Mouse (Mus musculus) kidney, adult 8-10 months (tissue): ENCODE data around the gene Timp4.

Experiments used
- DNase-seq, 2 experiments: peaks; one replicate each; pipeline ENCODE4 v3.0.0; 2022

Timp4 gene

DNA sequence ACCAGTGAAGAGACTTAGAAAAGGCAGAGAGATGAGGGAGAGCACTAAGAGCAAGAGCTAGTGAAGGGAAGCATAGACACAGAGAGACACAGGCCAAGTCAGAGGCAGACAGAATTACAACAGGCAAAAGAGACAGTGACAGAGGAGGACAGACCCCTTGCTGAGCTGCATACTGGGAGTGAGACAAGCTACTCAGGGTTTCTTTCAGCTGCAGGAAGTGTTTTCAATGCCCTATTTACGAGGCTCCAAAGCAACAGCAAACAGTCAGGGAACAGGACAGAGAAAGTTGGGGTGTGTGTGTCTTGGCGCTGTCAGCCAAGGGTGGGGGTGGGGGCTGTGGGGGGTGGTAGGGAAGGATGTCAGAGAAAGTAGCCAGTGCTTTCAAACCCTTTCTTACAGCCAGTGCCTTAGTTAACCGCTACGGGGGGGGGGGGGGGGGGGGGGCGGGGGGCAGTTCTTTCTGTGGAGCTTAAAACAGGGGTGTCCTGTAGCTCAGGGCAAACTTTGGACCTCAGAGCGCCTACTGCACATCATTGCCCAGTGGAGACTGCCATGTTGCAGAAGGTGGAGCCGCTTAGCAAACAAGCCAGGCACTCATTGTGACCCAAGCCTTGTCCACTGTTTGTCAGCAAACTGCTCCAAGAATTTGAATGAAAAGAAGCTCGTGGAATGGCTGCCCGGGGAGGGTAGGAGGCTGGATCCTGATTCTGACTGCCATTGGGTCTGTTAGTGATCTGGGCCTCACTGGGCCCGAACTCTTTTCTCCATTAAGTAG, at the start of gene Timp4:
Gene Timp4, minus strand, starts transcription at position 107 of the 775 bp plus-strand sequence.
- DNase-seq, result no peak

GRCm38 (mm10) chr6:115293877-115294276, 41.9 kb upstream of the Timp4 start:
- no peak for DNase-seq

- DNase-seq, result no peak
These were observed 40.6 kb upstream of the Timp4 start for GRCm38 (mm10) chr6:115292621-115293020.

DNA sequence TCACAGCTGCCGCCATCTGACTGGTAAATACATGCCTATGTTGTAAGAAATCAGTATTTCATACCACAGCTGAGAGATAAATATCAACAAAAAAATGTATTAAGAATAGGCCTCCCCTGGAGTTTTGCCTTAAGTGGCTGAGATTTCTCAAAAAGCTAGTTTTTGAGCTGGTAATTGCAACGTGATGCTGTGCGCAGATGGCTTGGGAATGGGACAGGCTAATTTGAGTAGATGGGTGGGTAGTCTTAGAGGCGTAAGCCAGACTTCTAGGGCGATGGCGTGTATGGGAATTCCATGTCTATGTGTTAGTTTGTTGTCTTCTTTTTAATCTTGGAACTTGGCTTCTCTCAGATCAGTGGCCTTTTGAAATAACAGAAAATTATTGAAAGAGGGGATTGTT, 39.8 kb upstream of the Timp4 start:
- DNase-seq, result no peak

GRCm38 (mm10) chr6:115291068-115291467, 39.1 kb upstream of the Timp4 start:
- no peak for DNase-seq

DNA sequence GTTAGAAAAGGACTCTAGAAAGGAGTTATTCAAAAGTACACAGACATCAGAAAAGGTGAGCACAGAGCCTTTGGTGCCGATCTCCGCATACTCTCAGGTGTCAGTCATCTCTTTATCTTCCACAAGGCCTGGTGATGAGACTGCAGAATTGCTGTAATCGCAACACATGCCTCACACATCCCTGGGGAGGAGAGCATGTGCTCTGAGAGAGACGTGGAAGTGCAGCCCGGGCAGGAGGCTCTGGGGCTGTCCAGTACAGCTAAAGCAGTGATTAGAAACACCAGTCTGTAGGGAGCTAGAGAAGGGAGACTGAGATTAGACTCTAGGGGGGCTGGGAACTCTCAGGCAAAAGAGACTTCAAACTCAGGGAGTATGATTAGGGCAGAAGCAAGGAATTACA, 38.6 kb upstream of the Timp4 start:
- DNase-seq, result no peak

- no peak for DNase-seq
These were observed 36.2 kb upstream of the Timp4 start for GRCm38 (mm10) chr6:115288223-115288622.

GRCm38 (mm10) chr6:115286441-115286840, 34.4 kb upstream of the Timp4 start:
- DNase-seq, result no peak

GRCm38 (mm10) chr6:115284153-115284552, 32.1 kb upstream of the Timp4 start:
- no peak for DNase-seq

GRCm38 (mm10) chr6:115279639-115280038, 27.6 kb upstream of the Timp4 start:
- no peak for DNase-seq

GRCm38 (mm10) chr6:115278086-115278485, 26.1 kb upstream of the Timp4 start:
- no peak for DNase-seq

GRCm38 (mm10) chr6:115275116-115275815, 23.3 kb upstream of the Timp4 start:
- DNase-seq, result no peak

GRCm38 (mm10) chr6:115274705-115275104, 22.7 kb upstream of the Timp4 start:
- DNase-seq, result no peak

GRCm38 (mm10) chr6:115273346-115273745, 21.3 kb upstream of the Timp4 start:
- no peak for DNase-seq

DNA sequence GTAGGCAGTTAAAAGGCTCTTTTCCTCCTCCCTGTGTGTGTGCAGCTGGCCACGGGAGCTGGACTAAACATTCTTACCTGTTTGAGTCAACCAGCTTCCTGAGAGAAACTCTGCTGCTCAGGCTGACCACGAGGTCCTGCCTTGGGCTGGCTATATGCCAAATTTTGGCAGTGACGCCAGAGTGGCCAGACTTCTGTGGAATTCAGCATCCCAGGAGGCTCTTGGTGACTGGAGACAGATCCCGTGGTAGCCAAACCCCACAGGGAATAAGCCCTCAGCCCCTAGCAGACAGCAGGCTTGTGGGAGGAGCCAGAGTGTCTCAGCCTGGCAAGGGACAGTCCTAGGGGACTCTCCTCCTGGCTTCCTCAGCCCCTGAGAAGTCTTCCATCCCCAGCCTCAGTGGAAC, 19.9 kb upstream of the Timp4 start:
- DNase-seq, result peak; percentile 49 to 54

DNA sequence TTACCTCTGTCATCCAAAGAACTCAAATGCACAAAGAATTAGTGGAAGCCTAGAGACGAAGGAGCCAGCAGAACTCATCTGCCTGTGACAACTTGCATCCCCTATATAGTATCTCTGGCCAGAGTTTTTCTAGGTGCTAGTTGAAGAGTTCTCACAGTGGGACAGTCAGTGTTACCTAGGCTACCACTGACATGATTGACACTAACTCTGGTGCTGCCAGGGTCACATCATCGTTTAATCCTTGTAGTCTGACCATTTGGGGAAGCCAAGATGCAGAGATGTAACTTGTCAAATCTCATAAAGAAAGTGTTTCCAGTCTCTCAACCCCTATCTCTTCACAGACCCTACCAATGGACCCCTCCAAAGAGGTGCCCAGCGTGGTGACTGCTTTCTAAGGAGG, 19.3 kb upstream of the Timp4 start:
- DNase-seq, result no peak

- no peak for DNase-seq
These were observed 18.1 kb upstream of the Timp4 start for GRCm38 (mm10) chr6:115270085-115270484.

GRCm38 (mm10) chr6:115269561-115269960, 17.6 kb upstream of the Timp4 start:
- no peak for DNase-seq

- DNase-seq, result no peak
These were observed 16.8 kb upstream of the Timp4 start for GRCm38 (mm10) chr6:115268551-115269385.

DNA sequence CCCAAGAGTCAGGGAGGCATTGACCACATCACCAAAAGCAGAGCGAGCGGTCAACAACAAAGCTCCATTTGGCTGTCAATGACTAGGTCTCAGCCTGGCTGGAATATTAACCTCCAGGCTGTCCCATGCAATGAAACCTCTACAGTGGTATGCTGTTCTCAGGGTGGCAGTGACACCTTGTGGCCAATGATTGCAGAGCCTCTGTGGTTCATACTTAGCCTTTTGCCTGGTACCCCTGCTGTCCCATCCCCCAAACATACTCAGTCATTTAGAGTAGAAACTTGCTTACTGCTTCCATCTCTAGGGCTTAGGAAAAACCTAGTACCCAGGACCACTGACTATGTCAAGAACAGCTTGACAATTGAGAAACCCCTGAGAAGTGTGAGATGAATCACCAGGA, 15.9 kb upstream of the Timp4 start:
- peak; percentile 41 to 81 for DNase-seq

- no peak for DNase-seq
These were observed 14.8 kb upstream of the Timp4 start for GRCm38 (mm10) chr6:115266791-115267190.

- DNase-seq, result no peak
These were observed 8.5 kb upstream of the Timp4 start for GRCm38 (mm10) chr6:115260507-115260906.

GRCm38 (mm10) chr6:115255171-115255570, 3.2 kb upstream of the Timp4 start:
- DNase-seq, result no peak
